Mouse (Mus musculus): ENCODE data around the gene Vps45.

GRCm38 (mm10) chr3:96091966-96092365 lies 33.7 kb upstream of the Vps45 start:
- TF ChIP-seq CTCF (IDR thresholded peaks at IDR 0.05; ENCODE audit: insufficient read depth, low read length) (no peak), POLR2A (IDR thresholded peaks at IDR 0.05; ENCODE audit: borderline replicate concordance, extremely low read depth, low read depth, low read length) (no peak)

All from lung, adult 2 months (tissue).